Mouse (Mus musculus) inflammation-experienced regulatory T-cells, adult 16 weeks (primary cell): ENCODE measurements around the gene Reln. TPM values are rescaled to one million over a fixed set of nuclear protein-coding genes. Genes with fewer than 3 reads are reported as not detected.

ENCODE experiments used
- polyA plus RNA-seq: library from polyadenylated mRNA; unstranded; fragments of 100-300 nt; shearing (Covaris generic); gene quantifications from one replicate; pipeline ENCODE4 v1.2.1, GENCODE M21; 2017

The Reln gene
- polyA plus RNA-seq: 0.10 TPM

DNA sequence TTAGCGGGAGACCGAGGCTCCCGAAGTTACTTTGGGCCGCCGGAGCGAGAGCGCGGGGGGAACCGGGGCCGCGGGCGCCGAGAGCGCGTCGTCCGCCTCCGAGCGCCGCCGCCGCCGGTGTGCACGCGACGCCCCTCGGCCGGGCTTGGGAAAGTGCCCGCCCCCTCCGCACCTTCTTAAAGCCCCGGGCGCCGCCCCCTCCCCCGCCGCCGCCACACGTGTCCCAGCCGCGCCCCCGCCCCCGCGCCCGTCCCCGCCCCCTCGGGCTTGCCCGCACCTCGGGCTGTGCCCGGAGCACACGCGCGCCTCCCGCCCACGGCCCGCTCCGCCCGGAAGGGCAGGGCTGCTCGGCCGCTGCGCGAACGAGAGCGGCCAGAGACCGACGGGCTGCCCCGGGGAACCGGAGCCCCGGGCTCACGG is at the start of gene Reln:
TSS of gene Reln (minus strand) at position 147 of the 420 bp plus-strand sequence.

DNA sequence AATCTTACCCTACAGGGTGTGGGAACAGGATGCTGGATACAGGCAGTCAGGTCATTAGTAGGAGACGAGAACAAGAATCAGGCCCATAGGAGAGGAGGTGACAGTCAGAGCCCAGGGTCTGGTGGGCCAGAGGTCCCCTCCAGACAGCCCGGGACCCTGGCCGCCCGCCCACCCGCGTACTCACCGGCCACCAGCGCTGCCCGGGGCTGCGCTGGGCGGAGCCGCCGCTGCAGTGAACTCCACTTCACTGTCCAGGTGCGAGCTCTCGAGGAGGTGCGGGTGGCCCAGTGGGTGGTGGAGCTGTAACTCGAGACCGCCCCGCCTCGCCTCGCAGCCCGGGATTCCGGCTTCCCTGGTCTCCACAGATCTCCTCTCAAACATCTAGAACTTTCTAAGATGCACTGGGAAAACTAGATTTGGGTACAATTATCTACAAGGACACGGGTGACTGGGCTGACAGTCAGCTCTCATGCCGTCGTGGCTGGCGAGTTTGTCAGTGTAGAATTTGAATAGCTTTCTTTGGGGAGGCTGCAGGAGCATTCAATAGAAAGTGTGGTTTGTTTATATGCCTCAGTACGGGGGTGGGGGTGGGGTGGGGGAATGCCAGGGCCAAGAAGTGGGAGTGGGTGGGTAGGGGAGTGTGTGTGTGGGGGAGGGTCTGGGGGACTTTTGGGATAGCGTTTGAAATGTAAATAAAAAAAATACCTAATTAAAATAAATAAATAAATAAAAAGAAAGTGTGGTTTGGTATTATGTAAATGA is 479.0 kb downstream of the Reln start, which contains the start of gene Slc26a5:
TSS of gene Slc26a5 (minus strand) at position 259 of the 762 bp plus-strand sequence.

Other genes starting within 250 kb of the Reln start
- gene Orc5, start 205.7 kb upstream of the Reln start, polyA plus RNA-seq: 67.8 TPM